Mouse (Mus musculus) embryonic stem cell, embryonic (primary cell): ENCODE measurements around the gene Numa1.

Source experiments
- CTCF ChIA-PET, 4 experiments: fragments of 300-600 bp in 2 of 4; fragments of 350-600 bp in 2 of 4; sonication (Branson Sonifier 250); formaldehyde crosslinking; loops; one replicate each; lab custom pipeline; 2022; ENCODE audit warnings: inconsistent platforms in 2 of 4; lab: Charles Lee
- POLR2A ChIA-PET, 4 experiments: fragments of 300-600 bp in 2 of 4; fragments of 350-600 bp in 2 of 4; sonication (Branson Sonifier 250); formaldehyde crosslinking; loops; one replicate each; lab custom pipeline; 2022; ENCODE audit warnings: antibody characterized with exemption in 4 of 4, inconsistent platforms in 1 of 4; lab: Charles Lee

Gene Numa1

DNA sequence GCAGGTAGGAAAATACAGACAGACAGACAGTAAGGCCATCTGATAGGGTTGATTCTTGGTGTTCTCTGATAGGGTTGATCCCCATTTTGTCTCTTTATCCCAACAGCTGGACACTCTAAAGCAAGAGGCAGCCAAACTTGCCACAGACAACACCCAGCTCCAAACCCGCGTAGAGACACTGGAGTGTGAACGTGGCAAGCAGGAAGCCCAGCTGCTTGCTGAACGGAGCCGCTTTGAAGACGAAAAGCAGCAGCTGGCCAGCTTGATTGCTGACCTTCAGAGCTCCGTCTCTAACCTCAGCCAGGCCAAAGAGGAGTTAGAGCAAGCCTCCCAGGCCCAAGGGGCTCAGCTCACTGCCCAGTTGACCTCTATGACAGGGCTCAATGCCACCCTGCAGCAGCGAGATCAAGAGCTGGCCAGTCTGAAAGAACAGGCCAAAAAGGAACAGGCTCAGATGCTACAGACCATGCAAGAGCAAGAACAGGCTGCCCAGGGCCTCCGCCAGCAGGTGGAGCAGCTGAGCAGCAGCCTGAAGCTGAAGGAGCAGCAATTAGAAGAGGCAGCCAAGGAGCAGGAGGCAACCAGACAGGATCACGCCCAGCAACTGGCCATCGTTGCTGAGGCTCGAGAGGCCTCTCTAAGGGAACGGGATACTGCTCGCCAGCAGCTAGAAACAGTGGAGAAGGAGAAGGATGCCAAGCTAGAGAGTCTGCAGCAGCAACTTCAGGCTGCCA lies 64.5 kb downstream of the Numa1 start:
- POLR2A ChIA-PET: interaction anchor here in 3 of 4 experiments (0.6 to 5.1 kb wide), 26 partner anchors 10 to 335 kb away, joined by 3 to 64 read pairs (median 4); partner anchors contain the start of genes Rnf121 (in 2 of the 3), Xndc1 (in 2 of the 3), Clpb (in 1 of the 3) and Il18bp (in 1 of the 3)
- CTCF ChIA-PET: interaction anchor here (0.5 to 3.2 kb wide), 62 partner anchors 8 to 976 kb away, joined by 3 to 28 read pairs (median 4); partner anchors contain the start of gene Il18bp (in 1 of the 4)

DNA sequence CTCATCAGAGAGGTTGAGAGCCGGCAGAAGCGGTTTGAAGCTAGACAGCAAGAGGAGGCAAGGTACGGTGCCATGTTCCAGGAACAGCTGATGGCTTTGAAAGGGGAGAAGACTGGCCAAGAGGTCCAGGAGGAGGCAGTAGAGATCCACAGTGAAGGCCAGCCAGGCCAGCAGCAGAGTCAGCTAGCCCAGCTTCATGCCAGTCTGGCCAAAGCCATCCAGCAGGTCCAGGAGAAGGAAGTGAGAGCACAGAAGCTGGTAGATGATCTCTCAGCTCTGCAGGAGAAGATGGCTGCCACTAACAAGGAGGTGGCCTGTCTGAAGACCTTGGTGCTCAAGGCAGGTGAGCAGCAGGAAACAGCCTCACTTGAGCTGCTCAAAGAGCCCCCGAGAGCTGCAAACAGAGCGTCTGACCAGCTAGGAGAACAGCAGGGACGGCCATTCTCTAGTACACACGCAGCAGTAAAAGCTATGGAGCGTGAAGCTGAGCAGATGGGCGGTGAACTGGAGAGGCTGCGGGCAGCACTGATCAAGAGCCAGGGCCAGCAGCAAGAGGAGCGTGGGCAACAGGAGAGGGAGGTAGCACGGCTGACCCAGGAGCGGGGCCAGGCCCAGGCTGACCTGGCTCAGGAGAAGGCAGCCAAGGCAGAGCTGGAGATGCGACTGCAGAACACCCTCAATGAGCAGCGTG lies 65.7 kb downstream of the Numa1 start:
- POLR2A ChIA-PET: interaction anchor here (0.7 to 5.1 kb wide), 31 partner anchors 9 to 336 kb away, joined by 3 to 64 read pairs (median 5); partner anchors contain the start of genes Art1 (in 1 of the 4), Clpb (in 1 of the 4), Il18bp (in 1 of the 4) and Phox2a (in 1 of the 4)
- CTCF ChIA-PET: interaction anchor here (0.5 to 3.2 kb wide), 29 partner anchors 9 to 443 kb away, joined by 3 to 28 read pairs (median 4); no protein-coding TSS in a partner anchor

- POLR2A ChIA-PET: interaction anchor here (0.6 to 5.1 kb wide), 31 partner anchors 9 to 1183 kb away, joined by 3 to 64 read pairs (median 4); partner anchors contain the start of genes Il18bp (in 2 of the 4), Phox2a (in 2 of the 4), Art1 (in 1 of the 4) and Nup98 (in 1 of the 4)
- CTCF ChIA-PET: interaction anchor here (0.8 to 3.2 kb wide), 16 partner anchors 10 to 338 kb away, joined by 3 to 28 read pairs (median 4); no protein-coding TSS in a partner anchor
Observed at GRCm38 (mm10) chr7:102000296-102000695, 66.4 kb downstream of the Numa1 start.

DNA sequence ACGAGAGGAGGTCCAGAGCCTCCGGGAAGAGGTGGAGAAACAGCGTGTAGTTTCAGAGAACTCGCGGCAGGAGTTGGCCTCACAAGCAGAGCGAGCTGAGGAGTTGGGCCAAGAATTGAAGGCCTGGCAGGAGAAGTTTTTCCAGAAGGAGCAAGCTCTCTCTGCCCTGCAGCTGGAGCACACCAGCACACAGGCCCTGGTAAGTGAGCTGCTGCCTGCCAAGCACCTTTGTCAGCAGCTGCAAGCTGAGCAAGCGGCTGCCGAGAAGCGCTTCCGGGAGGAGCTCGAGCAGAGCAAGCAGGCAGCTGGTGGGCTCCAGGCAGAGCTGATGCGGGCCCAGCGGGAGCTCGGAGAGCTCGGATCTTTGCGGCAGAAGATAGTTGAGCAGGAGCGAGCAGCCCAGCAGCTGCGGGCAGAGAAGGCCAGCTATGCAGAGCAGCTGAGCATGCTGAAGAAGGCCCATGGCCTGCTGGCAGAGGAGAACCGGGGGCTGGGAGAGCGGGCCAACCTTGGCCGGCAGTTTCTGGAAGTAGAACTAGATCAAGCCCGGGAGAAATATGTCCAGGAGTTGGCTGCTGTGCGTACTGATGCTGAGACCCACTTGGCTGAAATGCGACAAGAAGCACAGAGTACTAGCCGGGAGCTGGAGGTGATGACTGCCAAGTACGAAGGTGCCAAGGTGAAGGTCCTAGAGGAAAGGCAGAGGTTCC lies 67.2 kb downstream of the Numa1 start:
- POLR2A ChIA-PET: interaction anchor here (0.6 to 5.1 kb wide), 31 partner anchors 8 to 1183 kb away, joined by 3 to 64 read pairs (median 4); partner anchors contain the start of genes Il18bp (in 2 of the 4), Phox2a (in 2 of the 4), Art1 (in 1 of the 4) and Nup98 (in 1 of the 4)
- CTCF ChIA-PET: interaction anchor here (0.5 to 3.2 kb wide), 12 partner anchors 10 to 339 kb away, joined by 3 to 28 read pairs (median 4); no protein-coding TSS in a partner anchor

DNA sequence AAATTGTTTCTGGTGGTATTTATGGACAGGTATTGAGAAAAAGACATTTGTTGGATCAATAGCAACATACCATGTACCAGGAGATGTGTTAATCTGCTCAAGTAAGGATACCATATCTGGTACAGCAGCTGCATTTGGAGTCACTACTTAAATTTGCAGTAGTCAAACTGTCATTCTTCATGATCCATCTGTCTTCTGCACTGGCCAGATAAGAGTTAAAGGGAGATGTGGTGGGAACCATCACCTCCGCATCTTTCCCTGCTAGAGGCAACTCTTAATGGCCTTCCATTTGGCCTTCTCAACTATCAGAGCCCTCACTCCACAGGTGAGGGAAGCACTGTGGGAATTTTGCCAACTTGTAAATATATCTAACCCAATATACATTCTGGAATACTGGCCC lies 72.6 kb downstream of the Numa1 start:
- POLR2A ChIA-PET: interaction anchor here in 1 of 4 experiments (0.6 to 3.3 kb wide), 3 partner anchors 11 to 30 kb away, joined by 4 to 14 read pairs (median 5); partner anchors contain the start of gene Il18bp
- CTCF ChIA-PET: interaction anchor here in 1 of 4 experiments (1.5 kb wide), 1 partner anchor 8 kb away, joined by 6 read pairs; no protein-coding TSS in a partner anchor

DNA sequence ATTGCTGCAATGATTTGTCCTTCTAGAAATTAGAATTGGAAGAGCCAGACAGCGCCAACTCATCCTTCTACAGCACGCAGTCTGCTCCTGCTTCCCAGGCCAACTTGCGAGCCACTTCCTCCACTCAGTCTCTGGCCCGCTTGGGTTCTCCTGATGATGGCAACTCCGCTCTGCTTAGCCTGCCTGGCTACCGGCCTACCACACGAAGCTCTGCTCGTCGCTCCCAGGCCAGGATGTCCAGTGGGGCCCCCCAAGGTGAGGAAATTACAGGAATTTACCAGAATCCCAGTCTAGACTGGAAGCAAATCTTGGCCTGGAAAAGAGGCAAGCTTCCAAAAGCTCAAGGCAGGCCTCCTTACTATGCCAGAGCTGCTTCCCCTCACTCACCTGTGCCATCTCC lies 77.9 kb downstream of the Numa1 start:
- ChIA-PET POLR2A (interaction anchor here in 3 of 4 experiments (1.3 to 7.7 kb wide), 7 partner anchors 10 to 33 kb away, joined by 3 to 64 read pairs (median 7); no protein-coding TSS in a partner anchor), CTCF (interaction anchor here (0.6 to 1.4 kb wide), 5 partner anchors 12 to 14 kb away, joined by 3 to 5 read pairs (median 3); no protein-coding TSS in a partner anchor)

DNA sequence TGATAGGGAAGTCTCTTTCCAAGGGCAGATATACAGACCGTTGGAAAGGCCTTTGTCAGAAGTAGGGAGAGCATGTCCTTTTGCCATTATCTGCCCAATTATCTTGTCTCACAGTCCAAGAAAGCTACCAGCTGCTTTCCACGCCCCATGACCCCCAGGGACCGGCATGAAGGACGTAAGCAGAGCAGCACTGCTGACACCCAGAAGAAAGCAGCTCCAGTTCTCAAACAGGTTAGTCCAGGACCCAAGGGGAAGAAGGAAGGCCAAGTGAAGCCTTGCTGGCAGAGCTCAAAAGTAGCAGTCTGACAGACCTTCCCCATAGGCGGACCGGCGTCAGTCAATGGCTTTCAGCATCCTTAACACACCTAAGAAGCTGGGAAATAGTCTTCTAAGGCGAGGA lies 79.5 kb downstream of the Numa1 start:
- ChIA-PET POLR2A (interaction anchor here in 3 of 4 experiments (0.8 to 7.7 kb wide), 11 partner anchors 9 to 99 kb away, joined by 3 to 64 read pairs (median 8); partner anchors contain the start of genes Rnf121 (in 1 of the 3), Xndc1 (in 1 of the 3) and Xntrpc (in 1 of the 3)), CTCF (interaction anchor here in 2 of 4 experiments (1.0 to 1.5 kb wide), 2 partner anchors 15 to 95 kb away, joined by 3 to 5 read pairs; no protein-coding TSS in a partner anchor)

DNA sequence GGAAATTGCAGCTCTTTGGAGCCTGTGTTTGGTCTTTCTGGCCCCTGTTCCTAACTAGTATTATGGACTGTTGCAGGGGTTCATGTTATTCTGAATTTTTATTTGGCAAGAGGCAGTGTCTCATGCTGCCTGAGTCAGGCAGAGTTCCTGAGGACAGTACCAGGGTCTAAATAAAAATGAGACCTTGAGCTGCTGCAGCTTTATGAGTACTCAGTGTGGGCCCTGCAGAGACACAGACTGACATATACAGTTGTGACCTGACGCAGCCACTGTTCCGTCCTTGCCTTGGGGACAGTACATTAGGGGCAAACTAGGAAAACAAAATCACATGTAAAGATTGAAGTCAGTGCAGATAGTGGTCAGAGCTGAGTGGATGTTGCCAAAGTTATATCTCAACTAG lies 81.1 kb downstream of the Numa1 start:
- CTCF ChIA-PET: interaction anchor here in 3 of 4 experiments (0.6 to 3.0 kb wide), 5 partner anchors 15 to 79 kb away, joined by 3 to 12 read pairs (median 3); no protein-coding TSS in a partner anchor

DNA sequence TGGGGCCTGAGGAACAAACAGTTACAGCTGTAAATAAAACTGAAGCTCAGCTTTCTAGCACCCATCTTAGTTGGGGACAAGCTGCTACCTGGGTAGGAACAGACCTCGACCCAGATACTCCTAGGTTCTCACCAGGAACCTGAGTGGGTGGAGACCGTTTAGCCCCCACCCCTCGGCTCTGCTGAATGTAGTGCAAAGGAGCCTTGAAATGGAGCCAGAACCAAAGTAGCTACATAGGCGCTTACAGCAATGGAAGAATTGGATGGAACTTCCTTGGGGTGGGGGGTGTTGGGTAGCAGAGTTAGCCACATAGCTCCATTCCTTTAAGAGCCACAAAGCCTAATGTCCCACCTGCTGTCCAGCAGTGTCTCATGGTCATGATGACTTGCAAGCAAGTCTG lies 83.0 kb downstream of the Numa1 start:
- CTCF ChIA-PET: interaction anchor here in 2 of 4 experiments (1.0 to 3.0 kb wide), 3 partner anchors 8 to 19 kb away, joined by 4 to 12 read pairs (median 5); no protein-coding TSS in a partner anchor

More for the DNA sequence above, 81.1 kb downstream of the Numa1 start:
- POLR2A ChIA-PET: interaction anchor here in 2 of 4 experiments (0.6 to 7.7 kb wide), 14 partner anchors 9 to 89 kb away, joined by 3 to 64 read pairs (median 6); no protein-coding TSS in a partner anchor

DNA sequence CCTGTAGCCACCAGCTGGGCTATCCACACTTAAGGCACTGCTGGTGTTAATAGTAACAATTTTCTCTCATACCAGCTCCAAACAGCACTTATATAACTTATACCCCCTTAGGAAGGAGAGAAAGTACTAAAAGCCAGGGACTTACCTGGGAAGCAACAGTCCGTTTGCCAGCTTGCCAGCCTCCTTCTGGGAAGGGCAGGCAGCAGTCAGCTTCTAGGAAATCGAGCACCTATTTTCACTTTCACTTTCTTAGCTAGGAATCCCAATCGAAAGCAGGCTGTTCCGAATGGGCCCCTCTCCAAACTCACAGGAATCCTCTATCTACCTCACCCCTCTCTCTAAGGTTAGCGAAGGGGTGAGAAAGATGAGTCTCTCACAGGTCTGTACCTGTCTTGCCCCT lies 83.5 kb downstream of the Numa1 start:
- ChIA-PET CTCF (interaction anchor here in 2 of 4 experiments (1.0 to 3.0 kb wide), 3 partner anchors 9 to 19 kb away, joined by 4 to 12 read pairs (median 5); no protein-coding TSS in a partner anchor), POLR2A (interaction anchor here in 2 of 4 experiments (0.6 to 4.9 kb wide), 12 partner anchors 9 to 67 kb away, joined by 3 to 32 read pairs (median 6); no protein-coding TSS in a partner anchor)

More for the DNA sequence above, 83.0 kb downstream of the Numa1 start:
- POLR2A ChIA-PET: interaction anchor here in 2 of 4 experiments (0.6 to 4.9 kb wide), 11 partner anchors 8 to 67 kb away, joined by 3 to 32 read pairs (median 6); no protein-coding TSS in a partner anchor

DNA sequence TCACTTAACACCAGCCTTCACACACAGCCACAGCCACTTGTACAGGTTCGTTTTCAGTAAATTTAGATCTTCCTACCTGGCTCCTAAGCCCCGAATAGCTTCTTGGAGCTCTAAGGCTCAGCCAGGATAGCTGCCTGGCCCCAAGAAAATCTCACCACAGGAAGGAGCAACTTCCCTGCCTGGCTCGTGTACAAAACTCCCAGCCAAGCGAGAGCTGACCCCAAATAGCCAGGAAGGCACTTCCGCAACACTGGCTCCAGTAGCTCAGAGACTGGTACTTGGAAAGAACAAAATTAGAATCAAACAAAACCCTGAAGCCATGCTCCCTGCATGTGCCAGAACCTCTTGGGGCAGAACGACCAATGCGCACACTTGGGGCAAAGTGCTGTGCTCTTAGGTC lies 84.1 kb downstream of the Numa1 start:
- POLR2A ChIA-PET: interaction anchor here in 2 of 4 experiments (0.7 to 4.9 kb wide), 10 partner anchors 9 to 355 kb away, joined by 3 to 32 read pairs (median 6); partner anchors contain the start of gene Clpb (in 1 of the 2)
- CTCF ChIA-PET: interaction anchor here in 2 of 4 experiments (0.7 to 1.4 kb wide), 2 partner anchors 9 to 20 kb away, joined by 3 to 5 read pairs; no protein-coding TSS in a partner anchor

DNA sequence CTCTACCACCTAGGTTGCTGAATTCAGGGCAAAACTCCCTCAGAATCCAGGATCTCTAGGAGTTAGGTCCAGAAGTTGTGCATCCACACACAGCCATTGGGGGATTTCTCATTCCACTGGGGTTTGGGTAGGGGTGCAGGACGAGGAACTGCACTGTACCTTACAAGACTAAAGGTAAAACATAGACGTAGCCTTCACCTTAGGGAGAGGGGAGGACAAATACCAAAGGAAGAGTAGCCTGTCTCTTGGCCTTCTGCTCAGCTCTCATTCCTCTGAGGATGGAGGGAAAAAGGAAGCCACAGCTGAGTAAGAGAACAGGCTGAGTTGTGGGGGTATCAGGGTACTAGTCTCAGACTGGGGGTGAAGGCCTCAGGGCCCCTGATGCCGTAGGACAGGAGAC lies 84.7 kb downstream of the Numa1 start, which contains the start of gene Il18bp:
Gene Il18bp, minus strand, starts transcription at position 101 of the 400 bp plus-strand sequence.
- ChIA-PET POLR2A (interaction anchor here in 2 of 4 experiments (0.6 to 4.9 kb wide), 11 partner anchors 10 to 355 kb away, joined by 3 to 32 read pairs (median 5); partner anchors contain the start of gene Clpb (in 1 of the 2)), CTCF (interaction anchor here in 1 of 4 experiments (0.7 kb wide), 1 partner anchor 20 kb away, joined by 3 read pairs; no protein-coding TSS in a partner anchor)

DNA sequence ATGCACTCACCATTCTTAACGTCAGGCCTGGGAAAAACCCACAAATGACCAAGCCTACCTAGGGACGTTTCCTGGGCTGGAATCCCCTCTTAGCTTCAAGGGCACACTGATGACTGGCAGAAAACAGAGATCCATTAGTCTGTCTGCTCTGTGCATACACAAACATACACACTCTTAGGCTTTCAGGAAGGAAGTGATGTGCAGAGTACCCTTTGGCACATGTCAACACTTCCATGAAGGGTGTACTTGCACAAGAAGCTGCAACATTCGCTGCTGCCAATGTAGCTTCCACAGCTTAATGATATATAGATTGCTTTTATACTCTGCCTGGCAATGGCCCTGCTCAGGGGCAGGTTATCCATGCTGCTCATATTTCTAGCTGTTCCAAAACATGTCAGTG lies 85.5 kb downstream of the Numa1 start:
- ChIA-PET CTCF (interaction anchor here in 2 of 4 experiments (0.6 to 1.1 kb wide), 2 partner anchors 21 to 268 kb away, joined by 3 read pairs; no protein-coding TSS in a partner anchor), POLR2A (interaction anchor here in 3 of 4 experiments (0.6 to 2.1 kb wide), 10 partner anchors 10 to 202 kb away, joined by 3 to 6 read pairs (median 4); no protein-coding TSS in a partner anchor)

- ChIA-PET POLR2A (interaction anchor here in 3 of 4 experiments (0.7 to 5.1 kb wide), 11 partner anchors 9 to 68 kb away, joined by 3 to 43 read pairs (median 6); no protein-coding TSS in a partner anchor), CTCF (interaction anchor here in 1 of 4 experiments (0.8 kb wide), 1 partner anchor 355 kb away, joined by 3 read pairs; no protein-coding TSS in a partner anchor)
Observed at GRCm38 (mm10) chr7:102020934-102021333, 87.0 kb downstream of the Numa1 start.

- POLR2A ChIA-PET: interaction anchor here in 1 of 4 experiments (1.6 to 5.1 kb wide), 5 partner anchors 9 to 26 kb away, joined by 6 to 43 read pairs (median 17); no protein-coding TSS in a partner anchor
- CTCF ChIA-PET: no interaction called here
Observed at GRCm38 (mm10) chr7:102023821-102024220, 89.9 kb downstream of the Numa1 start.
